Mouse (Mus musculus) lung, postnatal 0 days (tissue): ENCODE data around the gene Fbxw22. TPM values are rescaled to one million over a fixed set of nuclear protein-coding genes. Genes with fewer than 3 reads are reported as not detected.
"Not testable (repeated sequence)": the region's sequence is repeated elsewhere in the genome, so short reads cannot be mapped to it uniquely, and the experiment has no call there.

Experiments used
- ATAC-seq: fragments of 200-750 bp; cut with Nextera tagmentation; 2 replicates; pipeline ENCODE4 v1.8.0; 2017; ENCODE audit warnings: moderate library complexity
- DNase-seq: peaks from one replicate; pipeline ENCODE4 v3.0.0-alpha.2; 2016; ENCODE audit warnings: low spot score
- H3K27ac ChIP-seq: fragments of 300-500 bp; sonication (generic); 2 replicates; pipeline ENCODE4 v1.5.1; 2014; ENCODE audit warnings: antibody characterized with exemption, mild to moderate bottlenecking, low read length, mixed read lengths
- H3K27me3 ChIP-seq: fragments of 300-500 bp; sonication (generic); replicated peaks from 2 replicates; pipeline ENCODE4 v1.6.1; 2014; ENCODE audit warnings: low read length, mixed read lengths; ENCODE audit not compliant: insufficient read depth
- H3K36me3 ChIP-seq: fragments of 300-500 bp; sonication (generic); 2 replicates; pipeline ENCODE4 v1.6.1; 2014; ENCODE audit warnings: low read length, mixed read lengths; ENCODE audit not compliant: insufficient read depth
- H3K4me1 ChIP-seq: fragments of 300-500 bp; sonication (generic); 2 replicates; pipeline ENCODE4 v1.6.1; 2014; ENCODE audit warnings: antibody characterized with exemption, low read depth, low read length, mixed read lengths; ENCODE audit not compliant: insufficient read depth
- H3K4me2 ChIP-seq: fragments of 300-500 bp; sonication (generic); replicated peaks from 2 replicates; pipeline ENCODE4 v1.6.1; 2014; ENCODE audit warnings: low read depth, mild to moderate bottlenecking, low read length, moderate library complexity, mixed read lengths
- H3K4me3 ChIP-seq: fragments of 300-500 bp; sonication (generic); 2 replicates; pipeline ENCODE4 v1.5.1; 2014; ENCODE audit warnings: low read depth, low read length
- H3K9ac ChIP-seq: fragments of 300-500 bp; sonication (generic); replicated peaks from 2 replicates; pipeline ENCODE4 v1.6.1; 2014; ENCODE audit warnings: low read depth, mild to moderate bottlenecking
- H3K9me3 ChIP-seq: fragments of 300-500 bp; sonication (generic); 2 replicates; pipeline ENCODE4 v1.6.1; 2016; ENCODE audit warnings: low read length, mixed read lengths
- CTCF ChIP-seq: IDR thresholded peaks from 2 replicates; pipeline ENCODE4 v1.5.1; 2016; ENCODE audit warnings: antibody characterized with exemption, mild to moderate bottlenecking
- EP300 ChIP-seq: IDR thresholded peaks from 2 replicates; pipeline ENCODE4 v1.6.1; 2016; ENCODE audit warnings: antibody characterized with exemption, mild to moderate bottlenecking, control low read depth
- WGBS: fragments of 180-500 bp; shearing (Covaris S2); extraction: QIAGEN DNeasy Blood & Tissue Kit; methylation state at CpG from one replicate; pipeline ENCODE4 v1.1.7; 2014; 5-methylcytosine and 5-hydroxymethylcytosine counted together
- polyA plus RNA-seq: library from polyadenylated mRNA; unstranded; fragments of >200 nt; fragmentation: Nextera tagmentation; extraction: Ambion mirVana; gene quantifications from 2 replicates; pipeline ENCODE4 v1.2.1, GENCODE M21; 2015

Fbxw22 gene
- polyA plus RNA-seq = not detected in 2 replicates

GRCm38 (mm10) chr9:109404196-109404595 is at the start of gene Fbxw22:
Fbxw22 (minus strand) TSS chr9:109404296.
- not testable (repeated sequence) for H3K9me3 ChIP-seq, DNase-seq, H3K9ac ChIP-seq, ATAC-seq, H3K36me3 ChIP-seq, H3K4me2 ChIP-seq, H3K27ac ChIP-seq, H3K4me3 ChIP-seq, H3K27me3 ChIP-seq, H3K4me1 ChIP-seq
- WGBS = 73% methylated on average over 4 of the region's 4 CpGs

DNA sequence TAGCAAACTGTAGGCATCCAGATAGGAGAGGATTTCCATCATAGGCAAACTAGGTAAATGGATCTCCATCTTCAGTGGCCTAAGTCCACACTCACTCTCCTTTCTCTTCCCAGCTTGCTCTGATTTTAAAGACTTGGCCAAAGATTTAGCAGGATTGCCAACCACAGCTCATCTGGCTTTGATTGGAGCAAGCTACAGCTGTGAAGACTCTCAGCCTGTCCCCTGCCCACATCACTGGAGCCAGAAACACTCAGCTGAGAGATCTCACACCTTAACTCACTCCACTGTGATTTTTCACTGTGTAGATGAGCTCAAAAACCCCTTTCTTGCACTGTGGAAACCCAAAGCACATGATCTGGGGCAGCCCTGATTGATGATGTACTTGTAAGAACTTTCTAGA is 44.9 kb upstream of the Fbxw22 start, which contains the start of gene Fbxw16:
Gene Fbxw16, minus strand, starts transcription at position 101 of the 400 bp plus-strand sequence.
- Histone ChIP-seq H3K27ac (no peak within 1 kb of the TSS), H3K9ac (no peak within 1 kb of the TSS), H3K4me1 (no peaks in the 10 kb centered on the region), H3K9me3 (no peaks in the 10 kb centered on the region), H3K36me3 (no peaks in the 10 kb centered on the region), H3K4me2 (no peak within 1 kb of the TSS), H3K27me3 (no peaks in the 10 kb centered on the region), H3K4me3 (no peak within 1 kb of the TSS)
- ATAC-seq (no peak), DNase-seq (no peak)
- no peak for TF ChIP-seq CTCF

GRCm38 (mm10) chr9:109432956-109433355 is 28.9 kb upstream of the Fbxw22 start:
- H3K4me1 ChIP-seq = no peaks in the 10 kb centered on the region
- no peak for TF ChIP-seq EP300
- TF ChIP-seq CTCF = no peak
- 78% methylated on average over 1 of the region's 1 CpGs for WGBS

GRCm38 (mm10) chr9:109339559-109339958 is 64.5 kb downstream of the Fbxw22 start, which contains the start of gene Fbxw28:
Fbxw28 (minus strand) TSS chr9:109339659.
- H3K27ac ChIP-seq, ATAC-seq, DNase-seq, H3K4me1 ChIP-seq, H3K4me2 ChIP-seq, H3K36me3 ChIP-seq, H3K4me3 ChIP-seq, H3K27me3 ChIP-seq, H3K9ac ChIP-seq, H3K9me3 ChIP-seq: not testable (repeated sequence)
- WGBS = no CpG with 5 or more reads among the region's 1 CpGs

More at GRCm38 (mm10) chr9:109432956-109433355, 28.9 kb upstream of the Fbxw22 start:
- Histone ChIP-seq H3K36me3 (no peaks in the 10 kb centered on the region), H3K9ac (no peak overlapping the region), H3K4me2 (no peak overlapping the region), H3K27me3 (no peaks in the 10 kb centered on the region), H3K27ac (no peak overlapping the region), H3K9me3 (no peaks in the 10 kb centered on the region), H3K4me3 (no peak overlapping the region)
- DNase-seq (no peak), ATAC-seq (no peak)

Other genes starting within 250 kb of the Fbxw22 start
- gene Fbxw21, start 242.3 kb downstream of the Fbxw22 start, polyA plus RNA-seq = not detected in 2 replicates
- gene Fbxw13, start 208.3 kb downstream of the Fbxw22 start, polyA plus RNA-seq = not detected in 2 replicates
- not detected in 2 replicates for gene Fbxw20, start 169.5 kb downstream of the Fbxw22 start, polyA plus RNA-seq
- gene Fbxw14, start 116.6 kb downstream of the Fbxw22 start, polyA plus RNA-seq = not detected in 2 replicates
- not detected in 2 replicates for gene Fbxw28, start 64.6 kb downstream of the Fbxw22 start, polyA plus RNA-seq
- not detected in 2 replicates for gene Fbxw16, start 44.8 kb upstream of the Fbxw22 start, polyA plus RNA-seq
- gene Fbxw19, start 91.6 kb upstream of the Fbxw22 start, polyA plus RNA-seq = not detected in 2 replicates
- not detected in 2 replicates for gene Fbxw15, start 164.0 kb upstream of the Fbxw22 start, polyA plus RNA-seq
- not detected in 2 replicates for gene Fbxw24, start 221.8 kb upstream of the Fbxw22 start, polyA plus RNA-seq